Mouse (Mus musculus) cerebral cortex, adult 2 months (tissue): Measurements from ENCODE around the gene Cp.

Experiments
- whole genome bisulfite sequencing: fragments of 180-500 bp; shearing (Covaris S2); methylation state at CpG from one replicate; pipeline ENCODE4 v1.1.7; 2018; 5-methylcytosine and 5-hydroxymethylcytosine counted together

Gene Cp

GRCm38 (mm10) chr3:20010905-20011304 is 54.1 kb downstream of the Cp start:
- 90% methylated on average over 7 of the region's 7 CpGs for WGBS

- WGBS = 94% methylated on average over 2 of the region's 2 CpGs
These were observed 57.6 kb downstream of the Cp start for GRCm38 (mm10) chr3:20014454-20014853.

GRCm38 (mm10) chr3:20018076-20018475 is 61.2 kb downstream of the Cp start:
- WGBS = 85% methylated on average over 8 of the region's 8 CpGs

GRCm38 (mm10) chr3:20023832-20024231 is 67.0 kb downstream of the Cp start:
- 53% methylated on average over 1 of the region's 1 CpGs for WGBS

- 89% methylated on average over 8 of the region's 8 CpGs for WGBS
These were observed 70.3 kb downstream of the Cp start for GRCm38 (mm10) chr3:20026996-20027689.

GRCm38 (mm10) chr3:20027788-20028187 is 70.9 kb downstream of the Cp start:
- 77% methylated on average over 5 of the region's 5 CpGs for WGBS

GRCm38 (mm10) chr3:20028640-20029039 is 71.8 kb downstream of the Cp start:
- 93% methylated on average over 3 of the region's 3 CpGs for WGBS

- WGBS = 56% methylated on average over 6 of the region's 6 CpGs
These were observed 74.0 kb downstream of the Cp start for GRCm38 (mm10) chr3:20030807-20031206.

GRCm38 (mm10) chr3:20033761-20034718 is 77.2 kb downstream of the Cp start:
- 14% methylated on average over 10 of the region's 10 CpGs for WGBS

GRCm38 (mm10) chr3:20034719-20035404 is 78.0 kb downstream of the Cp start, which contains the start of gene Hps3:
Gene Hps3, minus strand, starts transcription at chr3:20035315.
- under 1% methylated on average over 47 of the region's 47 CpGs for WGBS

- 73% methylated on average over 4 of the region's 4 CpGs for WGBS
These were observed 79.2 kb downstream of the Cp start for GRCm38 (mm10) chr3:20036069-20036468.

GRCm38 (mm10) chr3:20041461-20041860 is 84.6 kb downstream of the Cp start:
- WGBS = 92% methylated on average over 7 of the region's 7 CpGs

GRCm38 (mm10) chr3:20044736-20045135 is 87.9 kb downstream of the Cp start:
- WGBS = 76% methylated on average over 3 of the region's 3 CpGs

- 1% methylated on average over 51 of the region's 54 CpGs for WGBS
These were observed 100.7 kb downstream of the Cp start, which contains the start of gene Hltf for GRCm38 (mm10) chr3:20057306-20058196. Gene Hltf, plus strand, starts transcription at chr3:20057811.

GRCm38 (mm10) chr3:20058197-20058541 is 101.3 kb downstream of the Cp start:
- 0% methylated on average over 7 of the region's 9 CpGs for WGBS
